Mouse (Mus musculus): ENCODE data around the gene Exosc7.

Gene Exosc7

GRCm38 (mm10) chr9:123138891-123139474 lies 26.0 kb downstream of the Exosc7 start:
- no peak for DNase-seq (ENCODE audit: low read depth)

GRCm38 (mm10) chr9:123139887-123140614 lies 27.0 kb downstream of the Exosc7 start:
- peak; percentile 39 for DNase-seq (ENCODE audit: low read depth)

- DNase-seq (ENCODE audit: low read depth): no peak
Measured at GRCm38 (mm10) chr9:123148430-123148829, 35.4 kb downstream of the Exosc7 start.

- DNase-seq (ENCODE audit: low read depth): no peak
Measured at GRCm38 (mm10) chr9:123150241-123151020, 37.4 kb downstream of the Exosc7 start, which contains the start of gene Clec3b. TSS of gene Clec3b (plus strand) at chr9:123150946.

GRCm38 (mm10) chr9:123151561-123151960 lies 38.5 kb downstream of the Exosc7 start:
- no peak for DNase-seq (ENCODE audit: low read depth)

- peak; percentile 49 for DNase-seq (ENCODE audit: low read depth)
Measured at GRCm38 (mm10) chr9:123152026-123152425, 39.0 kb downstream of the Exosc7 start.

GRCm38 (mm10) chr9:123153121-123153520 lies 40.1 kb downstream of the Exosc7 start:
- no peak for DNase-seq (ENCODE audit: low read depth)

GRCm38 (mm10) chr9:123156910-123157361 lies 43.9 kb downstream of the Exosc7 start:
- no peak for DNase-seq (ENCODE audit: low read depth)

- DNase-seq (ENCODE audit: low read depth): no peak
Measured at GRCm38 (mm10) chr9:123157699-123158098, 44.7 kb downstream of the Exosc7 start.

- DNase-seq (ENCODE audit: low read depth): peak; percentile 66
Measured at GRCm38 (mm10) chr9:123158125-123158836, 45.3 kb downstream of the Exosc7 start.

- peak; percentile 88 for DNase-seq (ENCODE audit: low read depth)
Measured at GRCm38 (mm10) chr9:123159330-123159729, 46.3 kb downstream of the Exosc7 start.

- no peak for DNase-seq (ENCODE audit: low read depth)
Measured at GRCm38 (mm10) chr9:123161792-123162191, 48.8 kb downstream of the Exosc7 start.

GRCm38 (mm10) chr9:123162985-123163694 lies 50.1 kb downstream of the Exosc7 start:
- no peak for DNase-seq (ENCODE audit: low read depth)

- no peak for DNase-seq (ENCODE audit: low read depth)
Measured at GRCm38 (mm10) chr9:123165781-123166443, 52.9 kb downstream of the Exosc7 start.

- DNase-seq (ENCODE audit: low read depth): no peak
Measured at GRCm38 (mm10) chr9:123173760-123174159, 60.7 kb downstream of the Exosc7 start.

- no peak for DNase-seq (ENCODE audit: low read depth)
Measured at GRCm38 (mm10) chr9:123174356-123174755, 61.3 kb downstream of the Exosc7 start.

- DNase-seq (ENCODE audit: low read depth): peak; percentile 54
Measured at GRCm38 (mm10) chr9:123177380-123178048, 64.5 kb downstream of the Exosc7 start.

GRCm38 (mm10) chr9:123180003-123180402 lies 67.0 kb downstream of the Exosc7 start:
- DNase-seq (ENCODE audit: low read depth): no peak

GRCm38 (mm10) chr9:123183226-123183625 lies 70.2 kb downstream of the Exosc7 start:
- no peak for DNase-seq (ENCODE audit: low read depth)

- no peak for DNase-seq (ENCODE audit: low read depth)
Measured at GRCm38 (mm10) chr9:123185546-123185945, 72.5 kb downstream of the Exosc7 start.
